9 mouse cellular contexts compared by ENCODE assay signal in the genomic region with DNA sequence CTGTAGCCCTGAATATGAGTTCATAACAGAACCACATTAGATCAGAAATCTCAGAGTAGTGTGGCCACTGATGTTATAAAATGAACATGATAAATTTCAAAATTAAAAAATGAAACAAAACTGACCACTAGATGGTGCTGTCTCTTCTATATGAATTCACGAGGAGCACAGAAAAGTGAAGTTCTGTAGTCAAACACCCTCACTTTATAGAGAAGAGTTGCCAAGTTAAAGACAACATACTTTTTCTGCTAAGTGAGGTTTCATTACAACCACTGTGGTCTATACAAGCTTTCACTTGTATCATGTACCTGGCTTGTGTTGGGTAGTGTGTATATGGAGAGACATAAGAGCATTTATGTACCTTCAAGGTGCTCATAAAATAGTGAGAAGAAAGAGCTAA. TPM values are rescaled to one million over a fixed set of nuclear protein-coding genes. Genes with fewer than 3 reads are reported as not detected.
DNase-seq lines count a peak whose midpoint lies in the region; ATAC-seq and TF ChIP-seq lines count a peak whose summit lies in the region.
"Had no signal": no experiment of that assay in that cellular context is flagged by ENCODE, and none has a peak within 500 bp of the region (broad histone marks: within the 10 kb centered on the region; RNA-seq: fewer than 3 reads in every experiment).

No protein-coding gene starts in this region.

- no peaks in the 10 kb centered on the region for H3K4me1 ChIP-seq in intestine, embryonic 16.5 days (ENCODE audit: control insufficient read depth, insufficient read depth, low read length)
- H3K4me1 ChIP-seq in stomach, postnatal 0 days (replicated peaks; ENCODE audit: control insufficient read depth, insufficient read depth) = no peaks in the 10 kb centered on the region

- H3K4me3 ChIP-seq in gastrocnemius, adult 2 months = no peak overlapping the region
- H3K4me3 ChIP-seq in intestine, embryonic 16.5 days (ENCODE audit: low read length) = no peak overlapping the region
- no peak overlapping the region for H3K4me3 ChIP-seq in stomach, postnatal 0 days (ENCODE audit: low read depth, low read length)
- H3K4me3 ChIP-seq: heart, embryonic 15.5 days had no signal

- DNase-seq in gastrocnemius, adult 2 months = no peak
- no peak for DNase-seq in gastrocnemius, adult 8-10 months (ENCODE audit: low spot score in 2 of 2)
- peak; percentile 82 for DNase-seq in 3T3-L1 (ENCODE audit: low read depth, low spot score)
- DNase-seq in adipocyte (ENCODE audit: low spot score) = peak; percentile 64
- no peak for DNase-seq in stomach, postnatal 0 days (ENCODE audit: low spot score)
- no peak for DNase-seq in thymus, postnatal 25 days
- DNase-seq in adrenal gland, postnatal 25 days = no peak

- TF ChIP-seq EP300 in stomach, postnatal 0 days (optimal IDR thresholded peaks at IDR 0.05) = no peak

- H3K36me3 ChIP-seq in intestine, embryonic 16.5 days (ENCODE audit: control insufficient read depth, insufficient read depth, low read length) = no peaks in the 10 kb centered on the region
- H3K36me3 ChIP-seq in stomach, postnatal 0 days (ENCODE audit: control insufficient read depth, insufficient read depth, low read length) = no peaks in the 10 kb centered on the region
- H3K36me3 ChIP-seq: heart, embryonic 15.5 days had no signal

- WGBS in intestine, embryonic 16.5 days = 2% methylated on average over 1 of the region's 1 CpGs
- 0% methylated on average over 1 of the region's 1 CpGs for WGBS in stomach, postnatal 0 days

- 0 out of 2 replicates have a peak, but pooled peaks have one; percentile 33 for ATAC-seq in intestine, embryonic 16.5 days
- no peak for ATAC-seq in stomach, postnatal 0 days (ENCODE audit: low FRiP score, low TSS enrichment)

- H3K27me3 ChIP-seq in intestine, embryonic 16.5 days (replicated peaks; ENCODE audit: control insufficient read depth, insufficient read depth, low read length) = no peaks in the 10 kb centered on the region
- H3K27me3 ChIP-seq in stomach, postnatal 0 days (ENCODE audit: control insufficient read depth, insufficient read depth, low read length) = no peaks in the 10 kb centered on the region
- H3K27me3 ChIP-seq: heart, embryonic 15.5 days had no signal

- H3K27ac ChIP-seq in gastrocnemius, adult 2 months = no peak overlapping the region
- no peak overlapping the region for H3K27ac ChIP-seq in intestine, embryonic 16.5 days (ENCODE audit: low read length)
- no peak overlapping the region for H3K27ac ChIP-seq in stomach, postnatal 0 days (replicated peaks)
- H3K27ac ChIP-seq: heart, embryonic 15.5 days had no signal

- TF ChIP-seq CTCF in gastrocnemius, adult 2 months (IDR thresholded peaks at IDR 0.05) = peak; percentile 77
- peak; percentile 79 for TF ChIP-seq CTCF in stomach, postnatal 0 days (IDR thresholded peaks at IDR 0.05; ENCODE audit: low read depth)

- H3K4me2 ChIP-seq in intestine, embryonic 16.5 days (ENCODE audit: low read depth, low read length) = no peak overlapping the region
- no peak overlapping the region for H3K4me2 ChIP-seq in stomach, postnatal 0 days (replicated peaks; ENCODE audit: low read depth)
- H3K4me2 ChIP-seq: heart, embryonic 15.5 days had no signal

- H3K9ac ChIP-seq in intestine, embryonic 16.5 days (ENCODE audit: low read depth, low read length) = no peak overlapping the region
- no peak overlapping the region for H3K9ac ChIP-seq in stomach, postnatal 0 days (ENCODE audit: low read length)
- H3K9ac ChIP-seq: heart, embryonic 15.5 days had no signal

- no peaks in the 10 kb centered on the region for H3K9me3 ChIP-seq in intestine, embryonic 16.5 days (ENCODE audit: control insufficient read depth, low read length)
- no peaks in the 10 kb centered on the region for H3K9me3 ChIP-seq in stomach, postnatal 0 days (ENCODE audit: control insufficient read depth, low read length)
- H3K9me3 ChIP-seq: heart, embryonic 15.5 days had no signal

- intact Hi-C loops in gastrocnemius, adult 2 months (cut with DNase I) = loop anchor here (5.0 to 10.0 kb wide), 4 partner anchors 234 to 1412 kb away; no protein-coding TSS in a partner anchor

RNA-seq across cellular contexts. Expression of a gene that starts 19.4 kb away (rescaled TPM):
- 10 to 100 TPM; 29.4 to 35.2 TPM for total RNA-seq in gastrocnemius, adult 2 months (2021)
- total RNA-seq in gastrocnemius, adult 8-10 months (2022) = 10 to 100 TPM; 26.8 to 31.5 (median 28.0) TPM
- 100 and 103 TPM in 2 replicates for polyA plus RNA-seq in intestine, embryonic 16.5 days (2015; fragmentation: Nextera tagmentation; extraction: Ambion mirVana)
- polyA plus RNA-seq in stomach, postnatal 0 days (2015; fragmentation: Nextera tagmentation; extraction: Ambion mirVana) = 112 and 125 TPM in 2 replicates
- total RNA-seq in adrenal gland, postnatal 25 days (2021) = 68.4 and 75.0 TPM in 2 replicates

Comparison
In these comparisons a context has a peak if more than half of its experiments do, and no peak if none do; other contexts are left out.
1. DNase-seq: peak in 3T3-L1 (single experiment) and adipocyte (single experiment); none in gastrocnemius, adult 2 months (single experiment), gastrocnemius, adult 8-10 months (0 of 2), stomach, postnatal 0 days (single experiment), thymus, postnatal 25 days (single experiment) and adrenal gland, postnatal 25 days (single experiment).